Mouse (Mus musculus) liver, adult 2 months (tissue): ENCODE results near the gene Ttll11. TPM values are rescaled to one million over a fixed set of nuclear protein-coding genes. Genes with fewer than 3 reads are reported as not detected.

ENCODE experiments used
- DNase-seq: peaks from one replicate; pipeline ENCODE4 v3.0.0-alpha.2; 2011; ENCODE audit warnings: low read depth, low spot score; ENCODE audit errors: extremely low read depth
- H3K27ac ChIP-seq: fragments of 200-500 bp; replicated peaks from 2 replicates; pipeline ENCODE4 v1.5.1; 2012; ENCODE audit warnings: low read depth, mild to moderate bottlenecking, control low read depth, inconsistent platforms, low read length; ENCODE audit not compliant: insufficient read depth
- H3K27me3 ChIP-seq: fragments of 200-500 bp; 2 replicates; pipeline ENCODE4 v1.6.1; 2012; ENCODE audit warnings: mild to moderate bottlenecking, moderate library complexity, low read length, inconsistent platforms; ENCODE audit not compliant: control insufficient read depth, insufficient read depth
- H3K36me3 ChIP-seq: fragments of 200-500 bp; 2 replicates; pipeline ENCODE4 v1.6.1; 2012; ENCODE audit warnings: low read length, inconsistent platforms; ENCODE audit not compliant: control insufficient read depth, insufficient read depth
- H3K4me1 ChIP-seq: fragments of 200-500 bp; 2 replicates; pipeline ENCODE4 v1.6.1; 2011; ENCODE audit warnings: low read length; ENCODE audit not compliant: control insufficient read depth, insufficient read depth
- H3K4me3 ChIP-seq: fragments of 200-500 bp; 2 replicates; pipeline ENCODE4 v1.5.1; 2011; ENCODE audit warnings: low read depth, mild to moderate bottlenecking, control low read depth, low read length, moderate library complexity; ENCODE audit not compliant: insufficient read depth
- H3K79me2 ChIP-seq: fragments of 200-500 bp; 2 replicates; pipeline ENCODE4 v1.6.1; 2012; ENCODE audit warnings: inconsistent platforms, mild to moderate bottlenecking, low read length, moderate library complexity; ENCODE audit not compliant: control insufficient read depth, insufficient read depth
- H3K9ac ChIP-seq: fragments of 200-500 bp; 2 replicates; pipeline ENCODE4 v1.6.1; 2012; ENCODE audit warnings: low read depth, mild to moderate bottlenecking, control low read depth, inconsistent platforms, low read length
- CTCF ChIP-seq: fragments of 200-500 bp; IDR thresholded peaks from 2 replicates; pipeline ENCODE4 v1.5.1; 2011; ENCODE audit warnings: low read depth, low read length, control low read depth
- POLR2A ChIP-seq: fragments of 200-500 bp; IDR thresholded peaks from 2 replicates; pipeline ENCODE4 v1.6.1; 2011; ENCODE audit warnings: low read length, control low read depth; ENCODE audit not compliant: insufficient read depth; ENCODE audit errors: extremely low read depth
- WGBS: fragments of 180-500 bp; shearing (Covaris S2); methylation state at CpG from one replicate; pipeline ENCODE4 v1.1.7; 2018; 5-methylcytosine and 5-hydroxymethylcytosine counted together
- polyA plus RNA-seq: library from polyadenylated mRNA; depleted of rRNA; stranded (reverse); fragments of >200 nt; gene quantifications from 2 replicates; pipeline ENCODE4 v1.2.3, GENCODE M21; 2012
- total RNA-seq: library from RNA; depleted of rRNA; stranded (reverse); fragments of >200 nt; gene quantifications from 2 replicates; pipeline ENCODE4 v1.2.3, GENCODE M21; 2014

Ttll11 gene
- total and polyA plus RNA-seq, 2 experiments: 0.09 to 0.55 TPM

DNA sequence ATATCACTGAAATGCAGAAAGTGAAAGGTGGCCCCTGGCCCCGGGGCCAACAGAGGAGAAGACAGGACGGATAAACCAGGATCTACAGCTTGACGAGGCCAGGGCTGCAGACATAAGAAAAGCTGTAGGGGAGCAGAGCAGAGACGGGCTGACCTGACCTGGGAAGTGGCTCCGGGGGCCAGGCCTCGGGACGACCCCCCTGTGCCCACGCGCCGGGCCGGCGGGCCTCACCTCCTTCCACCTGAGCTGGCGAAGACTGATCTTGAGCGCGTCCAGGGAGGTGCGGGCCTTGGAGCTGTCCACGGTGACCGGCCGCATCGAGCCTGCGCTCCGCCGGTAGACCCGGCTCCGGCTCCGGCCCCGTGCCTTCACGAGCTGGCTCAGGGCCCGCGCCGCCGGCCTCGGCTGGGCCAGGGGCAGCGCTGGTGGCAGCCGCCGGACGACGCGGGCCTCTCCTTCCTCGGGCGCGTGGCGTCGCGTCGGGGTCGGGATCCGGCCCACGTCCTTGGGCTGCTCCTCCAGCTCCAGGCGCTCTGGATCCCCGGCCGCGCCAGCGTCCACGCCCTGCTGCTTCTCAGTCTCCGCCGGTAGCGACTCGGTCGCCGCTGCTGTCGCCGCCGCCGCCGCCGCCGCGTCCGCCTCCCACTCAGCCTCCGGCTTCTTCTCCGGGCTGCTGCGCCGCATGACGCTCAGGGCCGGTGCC is 621 bp downstream of the Ttll11 start:
- DNase-seq: peak; percentile 30
- TF ChIP-seq CTCF (no peak), POLR2A (no peak)
- Histone ChIP-seq H3K36me3 (no peaks in the 10 kb centered on the region), H3K4me3 (peak overlapping the region; percentile 78), H3K27me3 (no peaks in the 10 kb centered on the region), H3K9ac (peak overlapping the region; percentile 90), H3K79me2 (no peaks in the 10 kb centered on the region), H3K4me1 (peaks cover 11% of the 10 kb centered on the region), H3K27ac (peak overlapping the region; percentile 56)
- WGBS: under 1% methylated on average over 76 of the region's 76 CpGs

DNA sequence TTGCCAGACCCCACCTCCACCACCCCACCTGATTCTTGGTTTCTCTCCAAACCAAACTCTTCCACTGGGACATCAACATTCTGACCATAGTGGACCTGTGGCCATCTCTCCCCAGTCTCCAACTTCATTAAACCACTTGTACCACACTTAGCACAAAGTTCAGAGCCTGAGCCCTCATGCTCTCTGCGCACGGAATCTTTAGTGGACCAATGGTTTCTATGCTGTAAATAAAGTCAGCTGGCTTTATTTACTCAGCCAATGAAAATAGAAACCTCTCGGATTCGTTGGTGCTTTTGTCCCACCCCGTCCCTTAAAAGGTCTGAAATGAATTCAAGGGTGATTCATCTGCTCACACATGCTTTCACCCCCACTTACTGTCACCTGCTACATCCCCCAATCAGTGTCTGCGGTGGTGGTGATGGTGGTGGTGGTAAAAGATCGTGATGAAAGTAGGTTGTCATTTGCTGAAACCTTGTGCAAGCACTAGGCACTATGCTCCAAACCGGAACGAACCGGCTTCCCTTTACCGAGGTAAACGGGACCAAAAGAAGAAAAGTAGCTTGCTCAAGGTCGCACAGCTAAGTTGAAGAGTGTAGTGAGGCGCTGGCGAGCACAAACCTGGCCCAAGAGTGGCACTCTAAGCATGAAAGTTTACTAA is 1.3 kb downstream of the Ttll11 start:
- Histone ChIP-seq H3K36me3 (no peaks in the 10 kb centered on the region), H3K4me3 (peak overlapping the region; percentile 78), H3K27me3 (no peaks in the 10 kb centered on the region), H3K27ac (peak overlapping the region; percentile 56), H3K9ac (peak overlapping the region; percentile 90), H3K79me2 (no peaks in the 10 kb centered on the region), H3K4me1 (peaks cover 11% of the 10 kb centered on the region)
- TF ChIP-seq POLR2A: no peak
- no peak for TF ChIP-seq CTCF
- 9% methylated on average over 15 of the region's 15 CpGs for WGBS
- peak; percentile 52 for DNase-seq

DNA sequence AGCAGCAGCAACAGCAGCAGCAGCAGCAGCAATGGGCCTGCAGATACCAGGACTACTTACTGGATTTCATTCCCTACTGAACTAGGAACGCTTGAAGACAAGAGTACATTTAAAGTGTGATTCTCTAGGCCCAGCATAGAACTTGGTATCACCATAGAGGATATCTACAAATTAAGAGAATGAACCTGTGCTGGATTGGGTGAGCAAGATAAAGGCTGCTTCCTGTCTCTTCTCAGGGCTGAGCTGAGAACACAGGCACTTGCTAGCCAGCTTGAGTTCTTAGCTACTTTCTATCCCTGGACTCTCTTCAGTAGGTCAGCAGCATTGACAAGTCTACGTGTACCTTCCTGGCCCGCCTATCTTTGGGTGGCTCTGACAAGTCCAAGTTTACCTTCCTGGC is 2.0 kb downstream of the Ttll11 start:
- H3K27me3 ChIP-seq: no peaks in the 10 kb centered on the region
- DNase-seq: peak; percentile 51
- H3K9ac ChIP-seq: no peak overlapping the region
- no peaks in the 10 kb centered on the region for H3K36me3 ChIP-seq
- TF ChIP-seq CTCF (no peak), POLR2A (no peak)
- no peak overlapping the region for H3K27ac ChIP-seq
- 32% methylated on average over 3 of the region's 3 CpGs for WGBS
- H3K4me3 ChIP-seq: no peak overlapping the region
- H3K4me1 ChIP-seq: peaks cover 11% of the 10 kb centered on the region
- H3K79me2 ChIP-seq: no peaks in the 10 kb centered on the region

DNA sequence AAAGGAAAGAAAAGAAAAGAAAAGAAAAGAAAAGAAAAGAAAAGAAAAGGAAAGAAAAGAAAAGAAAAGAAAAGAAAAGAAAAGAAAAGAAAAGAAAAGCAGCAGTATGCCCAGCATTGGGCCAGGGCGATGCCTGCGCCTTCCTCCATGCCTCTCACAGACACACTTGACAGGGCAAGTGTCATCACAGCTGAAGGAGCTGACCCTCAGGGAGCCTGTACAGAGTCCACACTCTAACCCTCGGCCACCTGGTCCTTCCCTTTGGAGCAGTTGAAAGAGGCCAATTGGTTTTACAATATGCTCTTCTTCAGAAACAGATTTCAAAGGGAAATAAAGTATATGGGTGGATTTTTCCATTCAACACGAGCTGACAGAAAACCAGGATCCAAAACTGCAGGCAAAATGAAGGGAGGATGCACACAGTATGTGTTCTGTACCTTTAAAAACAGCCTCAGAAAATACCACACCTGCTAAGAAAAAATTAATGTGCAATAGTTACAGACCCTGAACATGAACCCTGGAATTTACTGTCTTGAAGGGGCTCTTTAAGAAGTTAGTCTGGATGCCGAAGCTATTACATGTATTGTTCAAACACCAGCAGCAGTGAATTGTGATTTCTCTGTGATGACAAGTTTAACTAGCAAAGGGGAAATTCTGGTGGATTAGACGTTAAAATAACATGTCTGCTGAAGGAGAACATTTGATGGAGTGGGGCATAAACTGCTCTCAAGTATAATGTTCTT is 7.3 kb downstream of the Ttll11 start:
- Histone ChIP-seq H3K27ac (no peak overlapping the region), H3K4me1 (no peaks in the 10 kb centered on the region), H3K36me3 (no peaks in the 10 kb centered on the region), H3K79me2 (no peaks in the 10 kb centered on the region), H3K9ac (no peak overlapping the region), H3K4me3 (no peak overlapping the region), H3K27me3 (no peaks in the 10 kb centered on the region)
- TF ChIP-seq CTCF (no peak), POLR2A (no peak)
- 73% methylated on average over 6 of the region's 6 CpGs for WGBS
- DNase-seq: no peak

DNA sequence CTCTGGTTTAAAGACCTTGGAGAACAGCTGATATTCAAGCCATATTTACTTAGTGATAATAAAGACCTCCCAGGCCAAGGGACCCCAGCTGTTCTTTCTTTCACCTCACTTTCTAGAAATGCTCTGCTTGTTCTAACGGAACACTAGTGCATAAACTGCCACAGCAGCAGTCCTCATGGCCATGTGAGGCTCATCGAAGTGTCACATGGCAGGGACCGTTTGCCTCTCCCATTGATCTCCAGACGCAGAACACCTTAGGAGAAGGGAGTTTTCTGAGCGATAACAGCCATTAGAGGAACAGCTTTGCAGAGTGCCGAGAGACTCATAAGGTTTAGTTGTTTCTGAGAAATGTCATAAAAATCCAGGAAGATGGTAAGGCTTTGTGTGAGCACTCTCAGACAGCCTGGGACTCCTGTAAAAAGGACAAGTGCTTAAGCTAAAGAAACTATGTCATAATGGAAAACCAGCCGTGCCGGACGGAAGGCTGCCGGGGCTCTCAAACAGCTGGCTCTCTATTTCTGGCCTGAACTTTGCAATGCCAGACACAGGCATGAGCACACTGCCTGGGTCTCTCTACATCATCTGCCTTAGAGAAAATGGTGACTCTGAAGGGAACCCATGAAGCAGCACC is 13.7 kb downstream of the Ttll11 start:
- TF ChIP-seq CTCF (no peak), POLR2A (no peak)
- 87% methylated on average over 10 of the region's 10 CpGs for WGBS
- no peak for DNase-seq

More for the DNA sequence above, 13.7 kb downstream of the Ttll11 start:
- Histone ChIP-seq H3K9ac (no peak overlapping the region), H3K4me3 (no peak overlapping the region), H3K4me1 (no peaks in the 10 kb centered on the region), H3K36me3 (no peaks in the 10 kb centered on the region), H3K27me3 (no peaks in the 10 kb centered on the region), H3K27ac (no peak overlapping the region), H3K79me2 (no peaks in the 10 kb centered on the region)
